Mouse (Mus musculus): Measurements from ENCODE around the gene Zg16.
A peak's percentile ranks its signal among the peaks of the same experiment; 100 is the strongest.
"Not testable (repeated sequence)": the region's sequence is repeated elsewhere in the genome, so short reads cannot be mapped to it uniquely, and the experiment has no call there.

Gene Zg16

DNA sequence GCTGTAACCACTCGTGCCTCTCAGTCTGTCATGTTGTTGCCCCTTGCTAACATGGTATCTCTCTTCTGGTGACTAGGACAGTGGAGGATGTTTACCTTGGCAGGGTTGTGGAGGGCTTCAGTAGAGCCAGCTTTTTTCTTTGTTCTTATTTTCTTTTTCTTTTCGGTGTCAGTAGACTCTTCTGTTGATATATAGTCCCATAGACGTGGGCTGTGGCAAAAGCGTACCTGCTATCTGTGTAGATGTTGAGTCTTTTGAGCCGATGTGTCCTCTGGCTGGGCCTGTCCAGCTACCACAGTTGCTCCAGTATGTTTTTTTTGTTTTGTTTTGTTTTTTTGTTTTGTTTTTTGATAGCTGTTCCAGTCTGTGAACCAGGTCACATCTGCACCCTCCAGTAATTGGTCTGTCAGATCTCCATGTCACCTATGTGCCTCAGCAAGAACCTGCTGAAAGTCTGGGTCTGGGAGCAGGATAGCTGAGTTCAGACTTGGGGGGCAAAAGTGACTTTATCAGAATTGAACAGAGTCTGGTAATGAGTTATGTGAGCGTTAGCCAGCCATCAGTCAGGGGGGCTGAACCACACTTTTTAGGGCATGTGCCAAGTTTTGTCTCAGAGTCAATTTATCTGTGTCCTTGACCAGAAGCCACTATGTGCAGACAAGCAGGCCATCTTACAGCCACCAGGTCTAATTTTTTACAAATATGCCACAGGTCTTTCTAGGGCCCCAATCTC is at the start of gene Zg16:
TSS of gene Zg16 (minus strand) at position 51 of the 733 bp plus-strand sequence.
- not testable (repeated sequence) for DNase-seq (ENCODE audit: low spot score)

GRCm38 (mm10) chr7:127136181-127137071 is 49.3 kb upstream of the Zg16 start:
- no peak for DNase-seq (ENCODE audit: low spot score)

- DNase-seq (ENCODE audit: low spot score) = peak; percentile 65
Observed at GRCm38 (mm10) chr7:127134821-127135447, 47.8 kb upstream of the Zg16 start.

- no peak for DNase-seq (ENCODE audit: low spot score)
Observed at GRCm38 (mm10) chr7:127133125-127133524, 46.0 kb upstream of the Zg16 start.

GRCm38 (mm10) chr7:127129638-127130037 is 42.5 kb upstream of the Zg16 start:
- DNase-seq (ENCODE audit: low spot score) = peak; percentile 53

DNA sequence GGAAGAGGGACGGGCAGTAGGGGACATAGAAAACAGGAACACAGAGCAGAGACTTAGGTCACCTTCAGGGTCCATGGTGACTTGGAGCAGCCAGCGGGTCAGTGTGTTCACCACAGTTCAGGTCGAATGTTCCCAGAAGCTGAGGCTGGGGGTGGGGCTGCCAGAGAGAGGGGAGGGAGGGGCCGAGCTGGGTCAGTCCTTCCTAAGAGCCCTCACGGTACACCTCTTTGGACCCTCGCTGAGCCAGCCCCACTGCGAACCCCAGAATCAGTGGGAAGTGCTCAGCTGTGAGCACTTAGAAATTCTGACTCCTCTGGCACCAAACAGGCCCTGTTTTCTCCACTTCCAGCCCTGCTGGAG is 34.8 kb upstream of the Zg16 start, which contains the start of gene Qprt:
TSS of gene Qprt (minus strand) at position 316 of the 360 bp plus-strand sequence.
- DNase-seq (ENCODE audit: low spot score) = no peak

DNA sequence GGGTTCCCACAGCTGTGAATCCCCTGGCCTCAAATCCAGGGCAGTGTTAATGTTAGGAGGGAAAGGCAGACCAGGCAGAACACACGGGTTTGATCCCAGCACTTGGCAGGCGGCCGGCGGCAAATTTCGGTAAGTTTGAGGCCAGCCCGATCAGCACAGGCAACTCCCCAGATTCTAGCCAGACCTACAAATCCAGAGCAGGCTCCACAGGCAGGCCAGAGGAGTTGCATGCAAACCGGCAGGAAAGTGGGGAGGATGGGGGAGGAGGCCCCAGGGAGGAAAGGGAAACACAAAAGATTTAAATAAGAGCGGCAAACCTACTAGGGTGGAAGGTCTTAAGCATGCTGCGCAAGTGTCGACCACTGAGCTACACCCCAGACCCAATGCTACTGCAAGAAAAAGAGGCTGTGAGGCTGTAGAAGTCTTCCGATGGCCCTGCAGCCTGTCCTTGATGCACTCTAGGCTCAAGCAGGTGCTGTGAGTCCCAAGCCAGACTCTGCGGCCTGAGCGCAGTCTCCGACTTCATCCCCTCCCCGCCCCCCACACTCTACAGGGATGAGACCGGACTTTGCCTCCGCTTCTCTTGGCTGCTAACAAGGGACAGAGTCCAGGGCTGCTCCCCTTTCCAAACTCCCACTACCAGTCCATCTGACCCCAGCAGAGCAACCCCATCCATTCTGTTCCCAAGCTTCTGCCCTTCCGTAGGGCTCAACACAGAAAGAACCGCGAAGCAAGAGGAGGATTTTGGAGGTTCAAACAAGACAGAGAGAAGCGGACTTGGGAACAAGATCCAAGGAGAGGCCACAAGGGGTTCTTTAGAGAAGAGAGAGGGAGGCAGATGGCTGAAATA is 34.2 kb upstream of the Zg16 start:
- no peak for DNase-seq (ENCODE audit: low spot score)

GRCm38 (mm10) chr7:127118671-127119445 is 31.7 kb upstream of the Zg16 start:
- no peak for DNase-seq (ENCODE audit: low spot score)

- DNase-seq (ENCODE audit: low spot score) = no peak
Observed at GRCm38 (mm10) chr7:127117948-127118347, 30.8 kb upstream of the Zg16 start.

GRCm38 (mm10) chr7:127116331-127116935 is 29.3 kb upstream of the Zg16 start:
- no peak for DNase-seq (ENCODE audit: low spot score)

- no peak for DNase-seq (ENCODE audit: low spot score)
Observed at GRCm38 (mm10) chr7:127114920-127115319, 27.8 kb upstream of the Zg16 start.

- DNase-seq (ENCODE audit: low spot score) = peak; percentile 42
Observed at GRCm38 (mm10) chr7:127113614-127114259, 26.6 kb upstream of the Zg16 start.

DNA sequence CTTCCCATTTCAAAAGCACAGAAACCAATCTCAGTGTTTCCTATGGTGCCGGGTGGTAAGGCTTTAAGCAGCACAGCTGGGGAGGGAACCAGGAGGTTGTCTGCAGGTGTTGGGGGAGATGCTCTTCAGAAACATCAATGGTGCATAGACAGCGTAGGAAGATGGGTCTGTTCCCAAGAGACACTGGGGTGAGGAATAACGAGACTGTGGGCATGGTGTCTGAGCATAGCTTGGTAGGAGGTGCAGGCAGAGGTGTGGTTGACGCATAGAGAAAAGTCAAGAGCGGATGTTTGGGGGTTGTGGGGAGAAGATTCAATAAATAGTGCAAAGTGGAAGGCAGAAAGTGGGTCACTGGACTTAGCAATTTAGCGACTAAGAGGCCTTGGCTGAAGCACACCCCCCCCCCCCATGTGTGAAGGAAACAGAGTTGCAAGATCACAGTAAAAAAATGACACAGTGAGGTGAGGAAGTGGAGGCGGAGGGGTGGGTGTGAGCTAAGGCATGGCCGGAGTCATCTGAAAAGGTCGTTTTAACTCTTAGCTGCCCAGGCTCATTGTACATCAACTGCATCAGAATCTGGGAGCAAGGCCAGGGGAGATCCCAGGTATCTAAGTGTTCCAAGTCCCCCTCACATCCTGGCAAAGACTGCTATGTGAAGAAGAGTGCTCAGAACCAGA is 25.9 kb upstream of the Zg16 start:
- DNase-seq (ENCODE audit: low spot score) = peak; percentile 57

GRCm38 (mm10) chr7:127112251-127112841 is 25.2 kb upstream of the Zg16 start:
- DNase-seq (ENCODE audit: low spot score) = peak; percentile 43

DNA sequence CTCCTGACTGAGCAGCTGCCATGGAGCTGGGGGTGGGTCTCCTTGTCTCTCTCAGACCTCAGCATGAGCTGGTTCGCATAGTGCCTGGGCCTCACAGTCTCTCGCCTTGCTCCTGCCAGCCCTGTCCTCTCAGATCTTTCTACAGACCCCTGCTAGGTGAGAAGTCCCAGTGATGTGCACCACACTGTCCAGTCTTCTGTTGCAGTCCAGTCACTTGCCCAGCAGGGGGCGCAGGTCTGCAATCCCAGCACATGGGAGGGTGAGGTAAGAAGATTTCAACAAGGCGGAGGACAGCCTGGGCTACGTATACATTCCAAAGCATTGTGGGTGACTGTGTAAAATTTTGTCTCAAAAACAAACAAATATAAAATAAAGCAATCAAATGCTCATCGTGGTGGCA is 24.3 kb upstream of the Zg16 start:
- DNase-seq (ENCODE audit: low spot score) = peak; percentile 81

GRCm38 (mm10) chr7:127110239-127111007 is 23.3 kb upstream of the Zg16 start:
- peak; percentile 72 for DNase-seq (ENCODE audit: low spot score)

GRCm38 (mm10) chr7:127105551-127105950 is 18.4 kb upstream of the Zg16 start:
- DNase-seq (ENCODE audit: low spot score) = no peak

Data from T-cell, adult 2 months (primary cell).